Mouse (Mus musculus) brain, embryonic 18.5 days (tissue): ENCODE results near the gene Rps18.

Experiments
- DNase-seq: peaks from one replicate; pipeline ENCODE4 v3.0.0-alpha.2; 2012; ENCODE audit warnings: low read depth, low spot score

Gene Rps18

DNA sequence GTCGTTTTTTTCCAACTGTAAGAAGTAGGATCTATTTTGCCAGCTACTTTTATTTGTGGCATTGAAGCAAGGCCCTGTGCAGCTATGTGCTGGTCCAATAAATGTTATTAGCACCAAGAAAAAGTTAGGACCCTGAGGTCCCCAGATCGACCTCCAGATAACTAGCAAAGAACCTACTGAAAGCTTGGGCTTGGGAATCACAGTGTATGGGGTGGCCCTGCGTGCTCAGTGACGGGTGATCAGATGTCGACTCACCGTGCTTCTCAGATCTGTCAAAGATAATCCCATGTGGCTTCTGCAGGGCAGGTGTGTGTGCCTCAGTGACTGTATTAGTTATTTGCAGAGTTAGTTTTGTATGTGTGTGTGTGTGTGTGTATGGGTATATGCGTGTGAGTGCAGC, 34.4 kb downstream of the Rps18 start:
- DNase-seq, result no peak

DNA sequence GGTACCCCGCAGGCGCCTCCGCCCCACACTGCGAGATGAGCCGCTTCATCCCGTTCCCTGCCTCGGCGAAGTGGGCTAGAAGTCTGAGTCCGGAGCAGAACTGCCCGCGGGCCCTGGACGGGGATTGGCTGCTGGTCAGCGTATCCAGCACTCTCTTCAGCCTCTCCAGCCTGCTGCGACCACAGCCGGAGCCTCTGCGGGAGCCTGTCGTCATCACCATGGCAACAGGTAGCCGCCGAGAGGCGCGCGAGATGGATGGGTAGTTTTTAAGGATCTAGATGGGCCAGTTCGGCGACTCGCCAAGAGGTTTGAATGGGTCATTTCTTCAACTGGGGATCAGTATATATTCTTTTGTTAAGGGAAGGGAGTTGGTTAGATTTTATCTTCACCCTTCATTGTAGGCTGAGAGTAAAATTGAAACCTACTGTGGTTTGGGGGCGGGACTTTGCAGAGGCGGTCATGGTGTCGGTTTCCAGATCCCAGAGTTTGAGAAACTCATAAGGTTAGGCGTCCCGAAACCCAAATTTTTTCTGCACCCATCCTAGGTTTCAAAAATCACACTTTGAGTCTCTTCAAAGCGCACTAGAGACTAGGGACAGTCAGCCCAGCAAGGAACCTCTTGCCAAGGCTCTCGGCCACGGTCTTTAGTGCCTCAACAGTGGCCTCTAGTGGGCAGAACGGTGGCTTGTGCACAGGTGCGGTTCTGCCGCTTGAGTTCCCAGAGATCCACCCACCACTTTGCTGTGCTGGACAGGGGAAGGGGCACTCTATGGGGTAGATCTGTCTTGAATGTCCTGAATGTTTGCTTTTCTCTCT, 35.3 kb downstream of the Rps18 start:
- DNase-seq, result no peak

DNA sequence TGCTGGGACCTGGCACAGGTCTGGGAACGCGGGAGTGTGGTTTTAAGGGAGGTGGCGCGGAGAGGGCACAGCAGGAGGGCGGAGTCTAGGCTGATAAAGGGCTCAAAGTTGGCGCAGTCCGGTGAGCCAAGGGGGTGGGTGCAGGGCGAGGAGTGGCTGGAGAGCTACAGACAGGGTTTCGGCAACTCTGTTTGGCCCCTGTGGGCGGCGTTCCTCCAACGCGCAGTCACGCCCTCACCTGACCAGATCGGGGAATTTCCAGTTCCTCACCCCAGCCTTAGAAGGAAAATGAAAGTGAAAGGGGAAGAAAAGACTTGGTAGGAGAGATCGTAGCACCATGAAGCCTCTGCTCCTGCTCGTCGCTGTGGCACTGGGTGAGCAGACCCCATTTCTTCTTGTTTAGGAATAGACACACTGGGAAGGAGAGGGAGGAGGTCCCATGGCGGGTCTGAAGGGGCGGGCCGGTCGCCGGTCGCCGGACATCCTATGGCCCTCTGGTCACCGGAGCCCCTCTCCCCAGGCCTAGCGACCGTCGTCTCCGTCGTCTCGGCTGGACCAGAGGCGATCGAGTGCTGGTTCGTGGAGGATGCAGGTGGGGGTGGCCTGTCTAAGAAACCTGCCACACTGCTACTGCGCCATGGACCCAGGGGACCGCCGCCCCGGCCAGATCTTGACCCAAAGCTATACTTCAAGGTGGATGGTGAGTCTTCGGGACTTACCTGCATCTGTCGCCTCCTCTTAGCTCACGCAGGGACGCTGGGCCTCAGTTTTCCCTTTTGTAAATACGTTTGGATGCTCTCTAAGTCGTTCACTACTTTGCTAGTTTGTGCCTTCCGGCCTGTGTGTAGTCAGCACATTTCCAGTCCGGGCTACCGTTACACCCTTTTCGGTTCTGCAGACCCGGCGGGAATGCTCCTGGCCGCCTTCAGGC, 36.2 kb downstream of the Rps18 start:
- DNase-seq, result no peak

DNA sequence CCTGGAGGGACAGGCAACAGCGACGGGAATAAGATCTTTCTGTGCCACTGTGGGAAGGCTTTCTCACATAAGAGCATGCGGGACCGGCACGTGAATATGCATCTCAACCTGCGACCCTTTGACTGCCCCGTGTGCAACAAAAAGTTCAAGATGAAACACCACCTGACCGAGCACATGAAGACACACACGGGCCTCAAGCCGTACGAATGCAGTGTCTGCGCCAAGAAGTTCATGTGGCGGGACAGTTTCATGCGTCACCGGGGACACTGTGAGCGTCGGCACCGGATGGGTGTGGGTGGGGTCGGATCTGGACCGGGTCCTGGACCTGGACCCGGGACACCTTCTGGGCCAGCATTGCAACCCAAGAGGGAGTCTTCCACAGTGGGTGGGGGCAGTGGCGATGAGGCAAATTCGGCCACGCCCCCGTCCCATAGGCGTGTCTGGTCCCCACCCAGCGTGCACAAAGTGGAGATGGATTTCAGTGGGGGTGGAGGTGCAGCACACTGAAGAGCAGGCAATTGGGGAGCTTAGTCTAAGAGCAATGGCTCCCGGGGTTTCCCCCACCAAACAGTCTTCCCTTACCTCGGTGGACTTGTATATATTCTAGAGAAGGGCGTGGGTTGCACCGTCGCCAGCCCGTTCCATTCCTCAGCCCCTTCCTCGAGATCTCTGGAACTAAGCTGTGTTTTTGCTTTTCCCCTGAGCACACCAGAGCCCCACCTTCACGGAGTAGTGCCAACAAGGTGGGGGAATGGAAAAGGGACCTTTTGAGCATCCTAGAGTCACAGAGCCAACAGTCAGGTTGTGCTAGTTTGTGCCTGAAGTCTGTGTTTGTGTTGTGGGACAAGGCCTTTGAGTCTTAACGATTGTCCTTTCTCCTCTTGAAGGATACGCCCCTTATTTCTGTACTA, 37.3 kb downstream of the Rps18 start:
- DNase-seq, result no peak

DNA sequence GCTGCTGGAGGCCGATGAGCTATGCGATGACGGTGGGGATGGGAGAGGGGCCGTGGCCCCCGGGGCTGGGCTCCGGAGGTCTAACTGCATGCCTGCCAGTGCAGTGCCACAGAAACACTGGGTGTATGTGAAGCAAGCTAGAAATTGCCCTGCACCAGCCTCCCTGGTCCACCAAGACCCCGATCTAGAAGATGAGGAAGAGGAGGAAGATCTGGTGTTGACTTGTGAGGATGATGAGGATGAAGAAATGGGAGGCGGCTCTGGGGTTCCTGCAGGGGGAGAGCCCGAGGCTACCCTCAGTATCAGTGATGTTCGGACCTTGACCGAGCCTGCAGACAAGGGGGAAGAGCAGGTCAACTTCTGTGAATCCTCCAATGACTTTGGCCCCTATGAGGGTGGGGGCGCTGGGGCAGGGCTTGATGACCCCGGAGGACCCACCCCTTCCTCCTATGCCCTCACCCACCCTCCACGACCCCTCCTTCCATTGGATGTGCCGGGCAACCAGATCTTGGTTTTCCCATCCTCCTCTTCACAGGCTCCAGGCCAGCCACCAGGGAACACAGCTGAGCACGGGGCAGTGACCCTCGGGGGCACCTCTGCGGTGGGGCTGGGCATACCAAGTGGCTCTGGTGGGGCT, 38.0 kb downstream of the Rps18 start:
- no peak for DNase-seq

DNA sequence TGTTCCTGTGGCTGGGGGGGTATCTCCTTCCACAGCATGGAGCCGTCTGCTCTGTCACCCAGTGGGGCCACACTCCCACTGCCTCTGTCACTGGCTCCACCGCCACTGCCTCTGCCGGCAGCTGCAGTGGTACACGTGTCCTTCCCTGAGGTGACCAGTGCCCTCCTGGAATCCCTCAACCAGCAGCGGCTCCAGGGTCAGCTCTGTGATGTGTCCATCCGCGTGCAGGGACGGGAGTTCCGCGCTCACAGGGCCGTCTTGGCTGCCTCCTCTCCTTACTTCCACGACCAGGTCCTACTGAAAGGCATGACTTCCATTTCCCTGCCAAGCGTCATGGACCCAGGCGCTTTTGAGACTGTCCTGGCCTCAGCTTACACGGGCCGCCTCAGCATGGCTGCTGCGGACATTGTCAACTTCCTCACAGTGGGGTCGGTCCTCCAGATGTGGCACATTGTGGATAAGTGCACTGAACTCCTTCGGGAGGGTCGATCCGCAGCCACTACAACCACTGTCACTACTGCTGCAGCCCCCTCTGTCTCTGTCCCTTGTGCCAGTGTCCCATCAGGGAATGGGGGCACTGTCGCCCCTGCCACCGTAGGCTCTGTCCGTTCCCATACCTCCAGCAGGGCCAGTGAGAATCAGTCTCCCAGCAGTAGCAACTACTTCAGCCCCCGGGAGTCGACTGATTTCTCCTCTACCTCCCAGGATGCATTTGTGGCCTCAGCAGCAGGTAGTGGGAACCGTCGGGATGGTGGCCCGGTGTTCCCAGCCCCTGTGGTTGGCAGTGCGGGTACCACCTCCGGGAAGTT, 38.8 kb downstream of the Rps18 start:
- no peak for DNase-seq

DNA sequence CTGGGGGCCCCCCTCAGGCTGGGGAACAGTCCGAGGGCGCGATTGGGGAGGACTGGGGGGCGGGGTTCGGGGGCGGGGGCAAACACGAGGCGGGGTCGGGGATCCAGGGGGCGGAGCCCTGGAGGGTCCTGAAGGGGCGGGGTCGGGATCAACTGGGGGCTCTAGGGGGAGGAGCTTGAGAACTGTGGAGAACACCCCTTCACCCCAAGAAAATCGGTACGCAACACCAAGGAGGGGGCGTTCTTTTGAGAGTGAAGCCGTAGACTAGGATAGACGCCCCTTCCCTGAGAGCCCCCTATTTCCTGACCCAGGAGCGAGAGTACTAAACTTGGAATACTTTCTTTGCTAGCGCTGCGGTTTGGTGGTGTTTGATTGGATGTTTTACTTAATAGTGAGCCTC, 39.5 kb downstream of the Rps18 start:
- DNase-seq, result no peak

DNA sequence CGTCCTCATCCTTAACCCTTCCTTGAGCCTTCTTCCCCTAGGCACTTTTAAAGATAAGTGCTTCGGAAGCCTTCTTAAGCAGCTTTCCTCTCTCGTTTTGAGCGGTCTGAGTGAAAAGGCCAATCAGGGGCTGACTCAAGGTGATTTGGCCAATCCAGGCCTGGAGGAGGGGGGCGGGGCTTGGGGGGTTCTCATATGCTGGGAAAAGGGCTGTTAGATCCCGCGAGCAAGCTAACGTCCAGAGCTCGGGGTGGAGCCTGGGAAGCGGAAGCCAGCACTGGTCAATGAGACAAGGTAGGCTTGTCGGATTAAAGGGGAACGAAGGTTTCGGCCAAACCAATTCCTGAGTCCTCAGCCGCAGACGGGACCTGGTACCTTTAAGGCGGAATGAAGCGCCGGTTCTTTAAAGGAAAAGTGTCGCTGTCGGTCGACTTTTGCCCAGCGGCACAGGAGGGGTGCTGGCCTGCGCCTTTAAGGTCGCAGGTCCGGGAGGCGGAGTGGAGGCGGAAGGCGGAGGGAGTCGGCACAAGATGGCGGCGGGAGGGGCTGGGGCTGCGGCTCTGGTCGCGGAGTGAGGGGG, 40.0 kb downstream of the Rps18 start, which contains the start of the genes Tapbp and Zbtb22:
TSS of gene Tapbp (plus strand) at position 229 of the 580 bp plus-strand sequence.
TSS of gene Zbtb22 (plus strand) at position 234 of the 580 bp plus-strand sequence.
- DNase-seq, result peak; percentile 96

DNA sequence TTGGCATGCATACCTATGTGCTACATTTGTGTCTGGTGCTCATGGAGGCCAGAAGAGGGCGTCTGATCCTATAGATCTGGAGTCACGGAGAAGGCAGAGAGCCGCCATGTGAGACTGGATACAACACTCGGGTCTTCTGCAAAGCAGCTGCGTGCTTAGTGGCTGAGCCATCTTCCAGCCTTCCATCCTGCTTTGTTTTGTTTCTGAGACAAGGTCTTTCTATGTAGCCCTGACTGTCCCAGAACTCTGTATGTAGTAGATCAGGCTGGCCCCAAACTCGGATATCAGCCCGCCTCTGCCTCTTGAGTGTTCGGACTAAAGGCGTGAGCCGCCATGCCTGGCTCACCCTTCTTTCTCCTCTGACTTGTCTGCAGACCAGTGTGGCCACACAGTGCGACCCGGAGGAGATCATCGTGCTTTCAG, 40.8 kb downstream of the Rps18 start:
- no peak for DNase-seq

DNA sequence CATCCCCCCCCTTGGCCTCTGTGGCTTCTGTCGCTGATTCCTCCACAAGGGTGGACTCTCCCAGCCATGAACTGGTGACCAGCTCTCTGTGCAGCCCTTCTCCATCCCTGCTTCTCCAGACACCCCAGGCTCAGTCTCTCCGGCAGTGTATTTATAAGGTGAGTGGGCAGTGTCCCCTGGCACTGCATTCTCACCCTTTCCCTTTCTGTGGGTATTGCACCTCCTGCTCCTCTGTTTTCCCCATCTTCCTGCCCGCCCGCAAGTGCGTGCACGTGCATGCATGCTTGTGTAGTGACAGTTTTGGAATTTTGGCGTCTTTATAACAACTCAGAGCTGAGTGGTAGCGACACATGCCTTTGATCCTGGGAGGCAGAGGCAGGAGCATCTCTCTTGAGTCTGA, 41.9 kb downstream of the Rps18 start:
- no peak for DNase-seq

DNA sequence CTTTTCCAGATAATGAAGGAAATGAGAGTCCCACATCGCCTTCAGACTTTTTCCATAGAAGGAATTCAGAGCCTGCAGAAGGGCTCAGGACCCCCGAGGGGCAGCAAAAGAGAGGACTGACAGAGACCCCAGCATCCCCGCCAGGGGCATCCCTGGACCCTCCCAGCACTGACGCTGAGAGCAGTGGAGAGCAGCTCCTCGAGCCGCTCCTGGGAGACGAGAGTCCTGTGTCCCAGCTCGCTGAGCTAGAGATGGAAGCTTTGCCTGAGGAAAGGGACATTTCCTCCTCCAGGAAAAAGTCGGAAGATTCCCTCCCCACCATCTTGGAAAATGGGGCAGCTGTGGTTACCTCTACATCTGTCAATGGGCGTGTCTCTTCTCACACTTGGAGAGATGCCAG, 42.5 kb downstream of the Rps18 start:
- no peak for DNase-seq

DNA sequence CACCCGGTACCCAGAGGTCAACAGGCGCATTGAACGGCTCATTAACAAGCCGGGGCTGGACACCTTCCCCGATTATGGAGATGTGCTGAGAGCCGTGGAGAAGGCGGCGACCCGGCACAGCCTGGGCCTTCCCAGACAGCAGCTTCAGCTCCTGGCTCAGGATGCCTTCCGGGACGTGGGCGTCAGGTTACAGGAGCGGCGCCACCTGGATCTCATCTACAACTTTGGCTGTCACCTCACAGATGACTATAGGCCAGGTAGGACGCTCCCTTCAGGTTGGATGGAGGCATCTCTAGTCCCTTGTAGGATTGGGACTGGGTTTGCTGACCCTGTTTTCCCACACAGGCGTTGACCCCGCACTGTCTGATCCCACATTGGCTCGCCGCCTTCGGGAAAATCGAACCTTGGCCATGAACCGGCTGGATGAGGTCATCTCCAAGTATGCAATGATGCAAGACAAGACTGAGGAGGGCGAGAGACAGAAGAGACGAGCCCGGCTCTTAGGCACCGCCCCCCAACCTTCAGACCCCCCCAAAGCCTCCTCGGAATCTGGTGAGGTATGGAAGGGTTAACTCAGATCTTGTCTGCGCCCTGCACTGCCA, 43.9 kb downstream of the Rps18 start:
- DNase-seq, result no peak

DNA sequence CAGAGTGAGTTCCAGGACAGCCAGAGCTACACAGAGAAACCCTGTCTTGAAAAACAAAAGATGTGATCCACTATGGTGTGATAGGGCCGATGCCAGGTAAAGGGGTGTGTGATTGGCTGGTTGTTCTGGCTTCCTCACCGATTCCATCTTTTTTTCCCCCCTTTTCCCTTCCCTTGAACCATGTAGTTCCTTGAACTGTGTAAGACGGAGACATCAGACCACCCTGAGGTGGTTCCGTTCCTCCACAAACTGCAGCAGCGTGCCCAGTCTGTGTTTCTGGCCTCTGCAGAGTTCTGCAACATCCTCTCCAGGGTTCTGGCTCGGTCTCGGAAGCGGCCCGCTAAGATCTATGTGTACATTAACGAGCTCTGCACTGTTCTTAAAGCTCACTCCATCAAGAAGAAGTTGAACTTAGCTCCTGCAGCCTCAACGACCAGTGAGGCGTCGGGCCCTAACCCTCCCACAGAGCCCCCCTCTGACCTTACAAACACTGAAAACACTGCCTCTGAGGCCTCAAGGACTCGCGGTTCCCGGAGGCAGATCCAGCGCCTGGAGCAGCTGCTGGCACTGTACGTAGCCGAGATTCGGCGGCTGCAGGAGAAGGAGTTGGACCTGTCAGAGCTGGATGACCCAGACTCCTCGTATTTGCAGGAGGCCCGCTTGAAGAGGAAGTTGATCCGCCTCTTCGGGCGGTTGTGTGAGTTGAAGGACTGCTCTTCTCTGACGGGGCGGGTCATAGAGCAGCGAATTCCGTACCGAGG, 44.6 kb downstream of the Rps18 start:
- DNase-seq, result no peak

DNA sequence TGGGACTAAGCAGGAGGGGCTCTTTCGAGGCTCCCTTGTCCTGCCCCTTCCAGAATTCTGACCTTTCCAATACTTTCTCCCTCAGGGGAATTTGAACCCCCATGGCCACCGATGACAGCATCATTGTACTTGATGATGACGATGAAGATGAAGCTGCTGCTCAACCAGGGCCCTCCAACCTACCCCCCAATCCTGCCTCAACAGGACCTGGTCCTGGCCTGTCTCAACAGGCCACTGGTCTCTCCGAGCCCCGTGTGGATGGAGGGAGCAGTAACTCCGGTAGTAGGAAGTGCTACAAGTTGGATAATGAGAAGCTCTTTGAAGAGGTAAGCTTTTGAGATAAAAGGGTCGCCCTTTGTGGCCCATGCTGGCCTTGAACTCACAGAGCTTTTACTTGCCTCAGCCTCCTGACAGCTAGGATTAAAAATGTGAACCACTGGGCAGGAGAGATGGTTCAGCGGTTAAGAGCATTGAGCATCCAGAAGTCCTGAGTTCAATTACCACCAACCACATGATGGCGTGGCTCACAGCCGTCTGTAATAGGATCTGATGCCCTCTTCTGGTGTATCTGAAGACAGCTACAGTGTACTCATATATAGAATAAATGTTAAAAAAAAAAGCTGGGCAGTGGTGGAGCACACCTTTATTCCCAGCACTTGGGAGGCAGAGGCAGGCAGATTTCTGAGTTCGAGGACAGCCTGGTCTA, 45.3 kb downstream of the Rps18 start:
- no peak for DNase-seq

DNA sequence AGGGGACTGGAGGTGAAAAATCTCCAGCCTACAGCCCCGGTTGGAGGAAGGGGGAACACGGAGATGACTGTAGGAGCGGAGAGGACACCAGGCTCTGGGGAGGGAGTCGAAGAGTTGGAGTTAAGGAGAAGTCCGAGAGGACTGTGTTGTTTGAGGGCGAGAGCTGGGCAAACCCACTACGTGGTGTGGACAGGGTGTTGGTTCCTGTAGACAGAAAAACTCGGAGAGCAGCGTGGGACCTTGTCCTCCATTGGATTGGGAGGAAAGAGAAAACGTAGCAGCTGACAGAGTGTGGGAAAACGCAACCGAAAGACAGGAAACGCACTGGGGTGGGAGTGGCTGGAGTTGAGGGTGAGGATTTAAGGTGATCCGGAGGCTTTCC, 45.9 kb downstream of the Rps18 start:
- DNase-seq, result no peak

DNA sequence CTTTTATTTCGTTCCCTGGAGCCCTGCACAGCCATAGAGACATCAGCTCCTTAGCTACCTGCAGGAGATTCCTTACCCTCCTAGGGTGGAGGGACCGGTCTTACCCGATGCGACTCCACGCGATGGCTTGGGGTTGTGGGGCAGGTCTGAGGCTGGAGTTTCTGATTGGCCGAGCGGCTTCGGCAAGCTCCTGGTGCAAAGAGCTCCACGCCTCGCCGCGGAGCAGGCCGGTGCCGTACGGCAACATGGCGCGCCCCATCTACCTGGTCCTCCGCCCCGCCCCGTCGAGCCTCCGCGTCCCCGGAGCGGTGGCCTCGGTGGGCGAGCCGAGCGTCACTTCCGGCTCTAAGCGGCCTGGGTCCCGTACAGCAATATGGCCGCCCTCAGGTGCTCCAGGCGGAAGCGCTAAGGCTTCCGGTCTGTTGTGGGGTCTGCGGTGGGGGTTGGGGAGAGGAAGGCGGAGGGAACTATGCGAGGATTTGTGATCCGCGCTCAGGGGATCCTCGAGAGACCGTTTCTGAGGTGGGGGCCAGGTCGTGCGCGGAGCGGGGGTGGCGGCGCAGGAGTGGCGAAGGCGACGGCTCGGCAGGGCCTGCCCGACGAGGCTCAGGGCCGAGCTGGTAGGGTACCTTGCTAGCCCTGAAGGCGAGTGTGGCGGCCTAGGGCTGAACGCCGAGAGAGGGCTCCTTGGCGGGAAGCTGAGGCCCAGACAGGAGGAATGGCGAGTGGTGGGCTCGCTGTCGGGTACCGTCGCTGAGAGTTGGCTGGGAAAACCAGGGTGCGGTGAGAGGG, 46.5 kb downstream of the Rps18 start, which contains the start of gene Daxx:
TSS of gene Daxx (plus strand) at position 338 of the 792 bp plus-strand sequence.
- DNase-seq, result peak; percentile 97
